Mouse (Mus musculus): Measurements from ENCODE around the gene Gap43.
"Not testable (repeated sequence)": the region's sequence is repeated elsewhere in the genome, so short reads cannot be mapped to it uniquely, and the experiment has no call there.

Gene Gap43

GRCm38 (mm10) chr16:42340021-42340768 lies at the start of gene Gap43:
TSS of gene Gap43 (minus strand) at chr16:42340651.
- peak; percentile 48 for DNase-seq

DNA sequence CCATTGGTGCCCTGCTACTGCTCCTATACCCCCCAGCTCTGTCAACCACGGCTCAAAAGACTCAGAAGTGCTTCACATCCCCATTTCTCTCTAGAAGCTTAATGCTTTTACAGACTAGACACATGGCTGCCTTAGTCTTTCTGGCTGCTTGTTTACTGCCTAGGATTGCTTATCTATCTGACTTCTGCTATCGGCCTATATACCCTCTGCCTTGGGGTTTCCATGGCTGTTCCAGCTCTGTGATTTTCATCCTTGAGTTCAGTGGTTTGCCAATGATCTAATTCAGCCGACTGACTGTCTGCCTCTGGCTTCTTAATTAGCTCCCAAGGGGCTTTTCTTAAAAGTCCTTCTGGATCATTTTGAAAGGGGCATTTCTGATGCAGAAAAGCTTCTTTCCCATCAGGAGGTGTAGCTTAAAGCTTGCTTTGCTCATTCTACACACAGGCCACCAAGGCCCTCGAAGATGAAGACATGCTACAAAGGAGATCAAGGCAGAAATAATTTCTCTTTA lies 40.9 kb upstream of the Gap43 start:
- DNase-seq: no peak

GRCm38 (mm10) chr16:42380641-42381040 lies 40.2 kb upstream of the Gap43 start:
- DNase-seq: peak; percentile 42

- no peak for DNase-seq
Measured at GRCm38 (mm10) chr16:42370148-42370547, 29.7 kb upstream of the Gap43 start.

- DNase-seq: no peak
Measured at GRCm38 (mm10) chr16:42369346-42369745, 28.9 kb upstream of the Gap43 start.

DNA sequence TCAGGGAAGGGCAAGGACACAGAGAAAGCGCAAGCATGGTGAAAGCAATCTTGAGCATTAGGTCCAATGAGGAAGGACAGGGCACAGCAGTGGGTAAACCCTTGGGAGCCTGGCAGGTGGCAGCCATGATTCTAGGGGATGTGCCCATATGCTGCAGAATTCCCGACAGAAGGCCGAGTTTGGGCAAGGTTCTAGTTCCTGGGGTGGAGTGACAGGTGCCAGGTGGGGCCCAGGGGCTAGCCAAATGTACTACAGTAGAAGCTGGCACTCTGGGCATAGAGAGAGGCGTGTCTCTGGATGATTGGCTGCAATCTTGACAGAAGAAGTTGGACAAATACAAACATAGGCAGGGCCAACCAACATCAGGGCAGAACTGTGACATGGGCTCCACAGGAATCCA lies 19.6 kb upstream of the Gap43 start:
- DNase-seq: peak; percentile 95

GRCm38 (mm10) chr16:42358058-42358457 lies 17.6 kb upstream of the Gap43 start:
- DNase-seq: no peak

DNA sequence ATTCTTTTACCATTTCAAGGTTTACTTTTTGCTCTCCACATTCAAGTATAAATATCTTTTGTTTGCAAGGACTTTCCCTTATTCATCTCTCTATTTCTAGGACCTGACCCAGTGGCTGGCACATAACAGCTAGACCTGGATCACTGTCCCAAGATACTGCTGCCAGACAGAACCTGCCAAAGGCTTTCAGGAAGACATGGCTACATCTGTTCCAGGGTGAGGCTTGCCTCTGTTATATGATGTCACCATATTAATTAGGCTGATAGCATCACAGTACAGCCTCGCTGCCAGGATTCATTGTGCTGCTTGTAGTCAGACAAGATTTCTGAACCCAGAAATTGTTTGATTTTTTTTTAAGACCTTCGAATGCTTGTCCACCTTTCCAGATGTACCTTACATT lies 9.6 kb upstream of the Gap43 start:
- no peak for DNase-seq

GRCm38 (mm10) chr16:42340865-42341264 lies 414 bp upstream of the Gap43 start:
- DNase-seq: not testable (repeated sequence)

GRCm38 (mm10) chr16:42339512-42339911 lies 939 bp downstream of the Gap43 start:
- peak; percentile 75 for DNase-seq

DNA sequence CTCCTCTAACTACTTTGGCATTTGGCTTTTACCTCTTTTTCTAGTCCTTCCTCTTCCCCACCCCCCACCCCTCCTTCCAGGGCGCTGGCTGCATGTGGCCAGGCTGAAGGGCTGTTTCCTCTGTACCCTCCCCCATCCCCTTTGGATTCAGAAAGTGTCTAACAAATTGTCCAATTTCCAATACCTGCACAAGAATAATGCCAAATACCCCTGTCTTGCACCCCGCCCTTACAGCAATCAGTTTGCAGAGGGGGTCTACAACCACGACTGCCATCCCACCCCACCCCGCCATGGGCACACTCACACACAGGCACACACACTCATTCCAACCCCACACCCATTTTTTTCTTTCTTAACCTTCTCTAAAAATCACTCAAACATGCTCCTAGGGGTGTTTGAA lies 1.5 kb downstream of the Gap43 start:
- DNase-seq: peak; percentile 63

DNA sequence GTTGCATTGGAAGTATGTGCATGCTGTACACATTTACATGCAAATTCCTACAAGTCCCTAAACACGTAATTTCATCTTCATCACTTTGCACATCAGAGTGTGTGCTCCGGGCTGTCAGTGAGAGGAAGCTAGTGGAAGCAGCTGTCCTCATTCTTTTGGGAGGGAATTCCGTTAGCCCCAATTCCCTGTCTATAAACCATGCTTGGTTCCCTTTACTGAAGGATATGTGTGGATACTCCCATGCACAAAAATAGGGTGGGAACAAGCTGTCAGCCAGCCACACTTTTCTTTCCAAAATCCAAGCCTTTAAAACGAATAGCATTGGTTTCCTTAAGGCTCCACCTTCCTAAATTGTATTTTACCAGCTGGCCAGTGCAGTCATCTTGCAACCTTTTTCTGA lies 2.1 kb downstream of the Gap43 start:
- DNase-seq: peak; percentile 47

DNA sequence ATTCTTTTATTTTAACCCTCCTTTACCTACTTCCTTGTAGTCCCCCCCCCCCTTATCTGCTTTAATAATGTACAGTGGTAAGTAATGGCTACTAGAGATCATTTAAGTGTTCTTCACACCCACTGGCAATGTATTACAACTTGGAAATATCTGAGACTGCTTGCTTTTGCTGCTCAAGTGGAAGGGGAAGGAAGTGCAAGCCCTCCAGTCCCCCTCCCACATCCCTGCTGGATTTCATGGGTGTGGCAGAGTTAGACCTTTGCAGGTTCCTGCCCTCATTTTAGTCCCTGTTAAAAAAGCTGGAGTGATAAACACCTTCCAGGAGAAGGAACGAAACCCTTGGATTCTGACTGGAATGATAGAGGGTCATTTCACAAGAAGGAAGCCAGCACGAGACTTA lies 2.8 kb downstream of the Gap43 start:
- peak; percentile 56 for DNase-seq

GRCm38 (mm10) chr16:42336610-42337009 lies 3.8 kb downstream of the Gap43 start:
- DNase-seq: no peak

GRCm38 (mm10) chr16:42332321-42332720 lies 8.1 kb downstream of the Gap43 start:
- DNase-seq: peak; percentile 90

GRCm38 (mm10) chr16:42326191-42326590 lies 14.3 kb downstream of the Gap43 start:
- DNase-seq: peak; percentile 66

DNA sequence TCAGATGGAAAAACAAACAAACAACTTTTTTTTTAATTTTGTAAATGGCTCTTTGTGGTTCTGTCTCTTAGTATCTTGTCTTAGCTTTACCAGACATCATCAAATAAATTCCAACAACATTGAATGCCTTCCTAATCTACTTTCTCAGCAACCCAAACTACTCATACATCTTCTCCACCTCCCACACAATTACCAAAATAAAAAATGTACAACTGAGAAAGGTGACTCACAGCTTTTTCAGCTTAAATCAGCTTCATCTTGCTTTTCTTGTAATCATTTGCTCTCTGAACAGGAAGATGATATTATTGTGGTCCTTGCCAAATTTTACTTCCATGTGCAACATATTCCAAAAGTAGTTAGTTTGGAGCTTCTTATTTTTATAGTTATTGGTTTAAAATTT lies 14.9 kb downstream of the Gap43 start:
- no peak for DNase-seq

DNA sequence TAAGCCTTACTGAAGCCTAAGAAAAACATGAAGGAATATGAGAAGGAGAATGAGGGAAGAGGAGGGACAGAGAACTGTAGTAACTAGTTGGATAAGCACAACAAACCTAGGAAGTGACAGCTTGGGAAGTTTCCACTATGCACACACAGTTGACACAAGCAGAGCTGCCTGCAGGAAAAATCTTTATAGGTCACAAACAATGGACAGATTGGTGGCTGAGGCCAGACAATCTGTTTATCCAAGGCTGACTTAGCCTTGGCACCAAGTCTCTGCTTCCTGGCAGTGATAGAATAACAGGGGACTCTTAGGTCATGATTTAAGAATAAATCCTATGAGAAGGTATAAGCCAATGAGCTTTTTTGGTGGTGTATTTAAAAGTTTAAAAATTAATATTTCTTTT lies 20.6 kb downstream of the Gap43 start:
- DNase-seq: peak; percentile 96

DNA sequence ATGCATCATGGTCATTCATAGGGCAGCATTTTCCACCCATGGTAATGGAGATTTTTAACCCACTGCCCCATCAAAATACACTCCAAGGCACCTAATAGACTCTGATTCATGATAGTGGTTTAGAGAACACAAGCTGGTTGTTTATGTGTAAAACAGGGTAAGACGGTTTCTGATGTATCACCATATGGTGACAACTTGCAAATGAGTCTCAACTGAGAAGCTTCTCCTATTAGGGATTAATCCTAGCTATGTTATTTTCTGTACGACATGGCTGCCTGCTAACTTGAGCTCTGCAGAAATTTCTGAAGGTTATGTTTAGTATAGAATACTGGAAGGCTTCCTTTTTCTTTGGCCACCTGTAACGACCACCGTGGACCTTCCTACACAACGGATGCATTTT lies 21.1 kb downstream of the Gap43 start:
- no peak for DNase-seq

DNA sequence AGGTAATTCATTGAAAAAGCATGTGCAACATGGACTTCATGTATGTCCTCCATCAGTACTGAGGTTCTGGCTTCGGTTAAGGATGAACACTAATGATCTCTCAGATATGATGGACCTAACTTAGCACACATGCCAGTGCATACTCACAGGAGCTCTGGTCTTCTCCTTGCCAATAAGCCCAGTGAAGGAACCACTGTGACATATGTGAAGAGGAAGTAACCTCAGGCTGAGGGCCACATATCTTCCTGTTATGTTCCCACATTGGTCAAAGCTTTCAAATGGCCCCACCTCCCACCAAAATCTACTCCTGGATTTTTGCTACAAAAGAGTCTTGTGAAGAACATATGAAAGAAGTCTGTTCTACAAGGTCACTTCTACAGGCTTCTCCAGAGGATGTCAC lies 28.3 kb downstream of the Gap43 start:
- DNase-seq: no peak

GRCm38 (mm10) chr16:42308761-42309160 lies 31.7 kb downstream of the Gap43 start:
- no peak for DNase-seq

DNA sequence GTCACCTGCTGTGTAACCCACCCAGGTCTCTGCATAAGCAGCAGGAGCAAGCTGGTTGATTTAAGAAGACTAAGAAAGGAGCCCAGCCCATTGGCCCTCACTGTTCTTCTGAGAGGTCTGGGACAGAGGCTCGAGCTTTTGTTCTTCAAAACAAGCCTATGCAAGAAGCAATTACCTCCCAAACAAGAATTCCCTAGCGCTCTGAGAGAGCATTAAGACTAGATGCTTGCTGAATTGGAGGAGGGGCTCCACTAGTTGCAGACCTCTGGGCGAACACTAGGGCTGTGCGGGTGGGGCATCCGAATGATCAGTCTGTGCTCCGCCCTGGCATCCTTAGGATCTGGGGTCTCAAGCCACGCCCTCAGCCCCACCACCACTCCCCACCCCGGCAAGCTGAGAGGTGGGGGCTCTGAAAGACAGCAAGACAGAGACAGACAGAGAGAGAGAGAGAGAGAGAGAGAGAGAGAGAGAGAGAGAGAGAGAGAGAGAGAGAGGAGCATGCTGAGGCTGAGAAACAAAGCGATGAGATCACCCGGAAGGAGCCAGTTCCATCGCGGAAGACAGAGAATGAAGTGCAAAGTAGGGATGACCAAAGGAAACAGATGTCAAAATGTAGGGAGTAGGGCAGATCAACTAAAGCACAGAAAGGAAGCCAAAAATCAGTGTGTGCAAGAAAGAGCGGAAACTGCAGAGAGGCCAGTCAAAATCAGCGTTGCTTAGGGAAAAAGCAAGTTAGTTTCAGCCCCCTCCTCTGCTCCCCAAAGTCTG lies 34.3 kb downstream of the Gap43 start:
- no peak for DNase-seq

GRCm38 (mm10) chr16:42303461-42303860 lies 37.0 kb downstream of the Gap43 start:
- DNase-seq: peak; percentile 45

DNA sequence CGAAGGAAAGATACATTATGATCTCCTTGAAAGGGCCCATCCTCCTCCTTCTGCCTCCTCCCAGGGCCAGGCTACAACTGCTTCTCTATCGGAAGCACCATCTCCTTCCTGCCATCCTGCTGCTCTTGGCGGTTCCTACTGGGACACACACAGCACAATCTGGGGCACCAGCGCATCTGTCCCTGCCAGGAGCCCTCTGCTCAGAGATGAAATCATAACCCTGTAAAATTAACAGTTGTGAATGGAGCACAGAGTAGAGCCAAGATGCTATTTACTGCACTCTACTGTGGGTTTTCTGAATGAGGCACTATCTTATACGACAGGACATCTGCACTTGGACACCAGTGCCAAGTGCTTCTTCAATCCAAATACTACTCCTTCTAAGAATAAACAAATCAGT lies 46.0 kb downstream of the Gap43 start:
- peak; percentile 78 for DNase-seq

Data from cerebellum, adult 9-11 months (tissue).